Mouse (Mus musculus): ENCODE data around the gene Olfr681. TPM values are rescaled to one million over a fixed set of nuclear protein-coding genes. Genes with fewer than 3 reads are reported as not detected.

Gene Olfr681
- not detected for polyA plus RNA-seq (2017; shearing (Covaris generic))

DNA sequence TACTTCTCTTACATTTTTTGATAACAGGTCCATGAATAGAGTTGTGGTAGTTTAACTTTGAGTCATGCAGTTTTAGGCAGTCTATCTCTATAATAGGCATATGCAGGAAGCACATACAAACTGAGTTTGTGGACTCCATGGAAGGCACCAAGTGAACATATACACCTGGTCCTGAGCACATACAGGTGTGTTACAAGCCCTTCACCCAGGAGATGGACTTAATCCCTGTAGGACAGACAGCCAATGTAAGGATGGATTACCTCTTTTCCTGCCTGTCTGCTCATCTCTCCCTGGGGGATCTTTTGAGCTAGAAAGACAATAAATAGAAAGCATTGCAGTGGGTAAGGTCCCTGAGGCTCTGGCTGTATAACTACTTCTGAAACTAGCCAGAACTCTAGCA, at the start of gene Olfr681:
TSS of gene Olfr681 (plus strand) at position 301 of the 400 bp plus-strand sequence.

DNA sequence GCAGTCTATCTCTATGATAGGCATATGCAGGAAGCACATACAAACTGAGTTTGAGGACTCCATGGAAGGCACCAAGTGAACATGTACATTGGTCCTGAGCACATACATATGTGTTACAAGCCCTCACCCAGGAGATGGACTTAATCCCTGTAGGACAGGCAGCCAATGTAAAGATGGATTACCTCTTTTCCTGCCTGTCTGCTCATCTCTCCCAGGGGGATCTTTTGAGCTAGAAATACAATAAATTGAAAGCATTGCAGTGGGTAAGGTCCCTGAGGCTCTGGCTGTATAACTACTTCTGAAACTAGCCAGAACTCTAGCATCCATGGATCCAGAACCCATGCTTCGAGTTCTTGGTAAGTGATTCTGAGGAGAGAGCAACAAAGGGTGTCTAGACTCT, 35.7 kb upstream of the Olfr681 start, which contains the start of gene Olfr679:
TSS of gene Olfr679 (plus strand) at position 301 of the 400 bp plus-strand sequence.

DNA sequence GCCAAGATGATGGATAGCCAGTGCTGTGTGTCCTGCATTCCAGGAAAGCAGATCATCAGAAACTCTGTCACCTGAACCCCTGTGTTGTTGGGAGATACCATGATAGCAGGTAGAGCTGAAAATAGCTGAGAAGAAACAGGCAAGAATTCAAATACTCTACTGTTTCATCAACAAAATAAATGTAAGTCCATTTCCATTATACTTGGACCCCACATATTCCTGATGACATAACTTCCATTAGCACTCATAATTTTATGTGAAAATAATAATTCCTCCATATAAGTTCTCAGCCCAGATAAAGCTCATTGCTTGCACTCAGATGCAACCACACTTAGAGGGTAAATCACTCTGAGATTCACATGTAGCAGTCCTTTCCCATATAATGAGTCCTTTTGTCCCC, 23.9 kb upstream of the Olfr681 start, which contains the start of gene Olfr680-ps1:
TSS of gene Olfr680-ps1 (minus strand) at position 101 of the 400 bp plus-strand sequence.

DNA sequence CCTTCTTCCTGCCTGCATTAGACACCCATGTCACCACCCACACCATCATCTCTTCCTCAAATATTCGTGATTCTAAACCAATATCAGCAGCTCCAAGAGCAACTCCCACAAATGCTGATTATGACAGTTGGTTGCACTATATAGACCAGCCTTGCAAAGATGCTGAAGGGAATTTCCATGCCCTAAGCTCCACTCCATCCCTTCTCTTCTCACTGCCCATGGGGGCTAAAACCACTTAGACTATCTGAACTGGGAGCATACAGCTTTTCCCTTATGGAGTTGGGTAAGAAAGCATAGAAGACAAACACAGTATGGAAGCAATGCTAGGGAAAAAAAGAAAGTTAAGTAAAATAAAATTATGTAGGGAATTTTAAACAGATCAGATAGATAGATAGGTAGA, 30.3 kb downstream of the Olfr681 start, which contains the start of gene Olfr683:
TSS of gene Olfr683 (minus strand) at position 101 of the 400 bp plus-strand sequence.

DNA sequence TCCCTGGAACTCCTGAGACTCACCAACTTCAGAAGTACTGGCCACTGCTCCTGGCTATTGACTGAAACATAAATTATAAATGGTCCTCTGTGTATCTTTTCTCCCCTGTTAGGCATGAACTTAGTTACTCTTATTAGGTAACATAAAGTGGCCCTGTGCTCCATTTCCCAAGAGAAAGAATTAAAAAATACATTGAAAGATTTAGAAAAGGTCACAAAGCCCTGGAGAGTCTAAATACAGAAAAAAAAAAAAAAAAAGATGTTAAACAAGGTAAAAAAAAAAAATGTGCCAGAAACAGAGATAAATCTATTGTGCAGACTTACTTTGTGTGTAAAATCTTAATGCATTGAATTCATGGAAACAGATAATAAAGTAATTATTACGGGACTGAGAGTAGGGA, 46.9 kb downstream of the Olfr681 start, which contains the start of gene Olfr684:
TSS of gene Olfr684 (minus strand) at position 101 of the 400 bp plus-strand sequence.

Other genes with a start within 250 kb of the Olfr681 start
- not detected for gene Olfr665, start 238.8 kb upstream of the Olfr681 start, polyA plus RNA-seq (2017; shearing (Covaris generic))
- not detected for gene Olfr666, start 220.9 kb upstream of the Olfr681 start, polyA plus RNA-seq (2017; shearing (Covaris generic))
- gene Olfr667, start 195.4 kb upstream of the Olfr681 start, polyA plus RNA-seq (2017; shearing (Covaris generic)): not detected
- gene Olfr668, start 188.8 kb upstream of the Olfr681 start, polyA plus RNA-seq (2017; shearing (Covaris generic)): not detected
- not detected for gene Olfr669, start 182.6 kb upstream of the Olfr681 start, polyA plus RNA-seq (2017; shearing (Covaris generic))
- not detected for gene Olfr670, start 154.2 kb upstream of the Olfr681 start, polyA plus RNA-seq (2017; shearing (Covaris generic))
- not detected for gene Olfr671, start 137.7 kb upstream of the Olfr681 start, polyA plus RNA-seq (2017; shearing (Covaris generic))
- not detected for gene Olfr672, start 114.8 kb upstream of the Olfr681 start, polyA plus RNA-seq (2017; shearing (Covaris generic))
- gene Olfr675, start 88.4 kb upstream of the Olfr681 start, polyA plus RNA-seq (2017; shearing (Covaris generic)): not detected
- not detected for gene Olfr676, start 84.1 kb upstream of the Olfr681 start, polyA plus RNA-seq (2017; shearing (Covaris generic))
- gene Olfr677, start 65.5 kb upstream of the Olfr681 start, polyA plus RNA-seq (2017; shearing (Covaris generic)): not detected
- not detected for gene Olfr678, start 52.4 kb upstream of the Olfr681 start, polyA plus RNA-seq (2017; shearing (Covaris generic))
- gene Olfr679, start 35.6 kb upstream of the Olfr681 start, polyA plus RNA-seq (2017; shearing (Covaris generic)): not detected
- gene Olfr680-ps1, start 24.0 kb upstream of the Olfr681 start, polyA plus RNA-seq (2017; shearing (Covaris generic)): not detected
- not detected for gene Olfr683, start 30.2 kb downstream of the Olfr681 start, polyA plus RNA-seq (2017; shearing (Covaris generic))
- not detected for gene Olfr684, start 46.8 kb downstream of the Olfr681 start, polyA plus RNA-seq (2017; shearing (Covaris generic))
- not detected for gene Olfr685, start 69.2 kb downstream of the Olfr681 start, polyA plus RNA-seq (2017; shearing (Covaris generic))
- gene Olfr686, start 90.6 kb downstream of the Olfr681 start, polyA plus RNA-seq (2017; shearing (Covaris generic)): not detected
- not detected for gene Olfr688, start 171.3 kb downstream of the Olfr681 start, polyA plus RNA-seq (2017; shearing (Covaris generic))
- gene Olfr689, start 194.3 kb downstream of the Olfr681 start, polyA plus RNA-seq (2017; shearing (Covaris generic)): 0.09 TPM
- gene Olfr690, start 217.3 kb downstream of the Olfr681 start, polyA plus RNA-seq (2017; shearing (Covaris generic)): not detected
- not detected for gene Olfr691, start 225.4 kb downstream of the Olfr681 start, polyA plus RNA-seq (2017; shearing (Covaris generic))